Mouse (Mus musculus): ENCODE measurements at regions not wholly inside any gene's neighbourhood (a gene's known extent, or its start where the extent isn't known, plus 50 kb on each side); places are given as distances from the start of the nearest gene placed in this dataset.
A peak's percentile ranks its signal among the peaks of the same experiment; 100 is the strongest.

GRCm38 (mm10) chr12:58556060-58556459 is 287.0 kb upstream of the Clec14a start:
- ATAC-seq = no peak
- Histone ChIP-seq H3K4me2 (ENCODE audit: low read length) (no peak overlapping the region), H3K9me3 (ENCODE audit: control insufficient read depth, low read length) (no peaks in the 10 kb centered on the region), H3K36me3 (ENCODE audit: control insufficient read depth, insufficient read depth) (no peaks in the 10 kb centered on the region), H3K27me3 (replicated peaks; ENCODE audit: control insufficient read depth, insufficient read depth, low read length) (no peaks in the 10 kb centered on the region), H3K27ac (ENCODE audit: low read length) (no peak overlapping the region), H3K4me1 (replicated peaks; ENCODE audit: control insufficient read depth, insufficient read depth, low read length) (peaks cover 7% of the 10 kb centered on the region), H3K9ac (replicated peaks; ENCODE audit: low read depth, low read length) (no peak overlapping the region), H3K4me3 (replicated peaks; ENCODE audit: low read length) (no peak overlapping the region)
- WGBS = 79% methylated on average over 1 of the region's 1 CpGs

DNA sequence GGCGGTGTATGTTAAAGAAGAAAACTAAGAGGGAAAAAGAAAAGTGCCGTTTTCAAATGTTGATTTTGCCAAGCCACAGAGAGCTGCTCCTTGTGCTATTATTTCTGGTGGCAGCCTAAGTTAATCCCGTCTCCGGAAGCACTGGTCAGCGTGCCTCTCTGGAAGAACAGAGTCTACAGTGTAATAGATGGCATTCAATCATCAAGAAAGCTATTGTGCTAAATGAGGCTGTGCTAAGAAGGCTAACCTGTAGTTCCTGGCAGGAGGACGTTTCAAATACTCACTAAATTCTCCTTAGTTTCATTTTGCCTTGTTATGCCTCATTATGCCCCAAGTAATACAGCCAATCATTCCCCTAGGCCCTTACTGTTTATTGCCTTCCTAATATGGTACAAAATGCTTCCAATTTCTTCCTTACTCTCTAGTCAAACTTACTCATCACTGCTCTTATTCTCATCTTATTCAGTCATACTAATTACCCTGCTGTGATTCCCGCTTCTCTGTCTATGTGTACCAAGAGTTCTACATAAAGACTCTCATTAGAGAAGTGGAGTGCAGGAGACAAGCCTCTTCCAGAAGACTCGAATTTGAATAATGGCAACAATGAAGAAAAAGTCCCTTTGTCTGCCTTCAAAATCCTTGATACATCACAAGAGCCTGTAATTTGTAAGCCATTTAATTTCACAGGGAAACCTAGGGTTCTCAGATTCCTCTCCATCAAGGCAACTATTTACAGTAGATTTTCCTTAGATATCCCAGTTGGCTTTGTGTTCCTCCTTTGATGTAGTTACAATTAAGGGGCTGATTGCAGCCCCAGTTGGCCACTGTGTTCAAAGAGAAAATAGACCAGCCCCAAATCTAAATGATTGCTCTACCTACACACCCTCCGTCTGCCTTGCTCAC is 282.0 kb upstream of the Clec14a start:
- H3K9me3 ChIP-seq (ENCODE audit: control insufficient read depth, low read length) = no peaks in the 10 kb centered on the region
- no peaks in the 10 kb centered on the region for H3K36me3 ChIP-seq (ENCODE audit: control insufficient read depth, insufficient read depth)
- peak; percentile 79 for ATAC-seq
- H3K4me2 ChIP-seq (ENCODE audit: low read length) = no peak overlapping the region
- H3K27me3 ChIP-seq (replicated peaks; ENCODE audit: control insufficient read depth, insufficient read depth, low read length) = no peaks in the 10 kb centered on the region
- 7% methylated on average over 9 of the region's 9 CpGs for WGBS
- H3K4me3 ChIP-seq (replicated peaks; ENCODE audit: low read length) = no peak overlapping the region
- H3K9ac ChIP-seq (replicated peaks; ENCODE audit: low read depth, low read length) = no peak overlapping the region
- no peak overlapping the region; the same call in 1 of the 2 replicates for H3K27ac ChIP-seq (ENCODE audit: low read length)
- H3K4me1 ChIP-seq (replicated peaks; ENCODE audit: control insufficient read depth, insufficient read depth, low read length) = peaks cover 6% of the 10 kb centered on the region

DNA sequence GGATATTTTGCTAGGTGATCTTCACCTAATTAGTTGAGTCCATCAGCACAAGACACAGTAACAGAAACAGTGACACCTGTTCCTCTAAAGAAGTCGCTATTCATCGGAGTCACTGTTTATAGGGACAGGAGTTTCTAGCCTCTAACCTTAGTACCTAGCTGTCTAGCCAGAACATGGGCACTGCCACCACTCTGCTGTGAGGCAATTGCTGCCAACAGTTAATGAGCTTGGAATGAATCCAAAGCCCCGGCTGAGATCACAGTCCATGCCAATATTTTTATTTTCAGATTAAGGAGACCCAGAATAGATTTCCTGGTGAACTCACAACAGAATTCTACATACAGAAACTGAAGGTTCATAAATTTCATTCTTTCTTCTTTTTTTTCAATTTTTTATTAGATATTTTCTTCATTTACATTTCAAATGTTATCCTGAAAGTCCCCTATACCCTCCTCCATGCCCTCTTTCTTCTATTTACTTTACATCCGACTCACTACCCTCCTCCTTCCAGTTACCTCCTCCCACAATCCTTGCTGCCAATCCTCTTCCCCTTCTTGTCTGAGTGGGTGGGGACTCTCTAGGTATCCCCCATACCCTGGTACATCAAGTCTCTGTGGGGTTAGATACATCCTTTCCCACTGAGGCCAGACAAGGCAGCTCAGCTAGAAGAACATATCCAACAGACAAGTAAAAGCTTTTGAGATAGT is 276.9 kb upstream of the Clec14a start:
- peak; percentile 90 for ATAC-seq
- Histone ChIP-seq H3K4me2 (ENCODE audit: low read length) (no peak overlapping the region), H3K36me3 (ENCODE audit: control insufficient read depth, insufficient read depth) (no peaks in the 10 kb centered on the region), H3K27me3 (replicated peaks; ENCODE audit: control insufficient read depth, insufficient read depth, low read length) (no peaks in the 10 kb centered on the region), H3K9me3 (ENCODE audit: control insufficient read depth, low read length) (no peaks in the 10 kb centered on the region), H3K4me1 (replicated peaks; ENCODE audit: control insufficient read depth, insufficient read depth, low read length) (0 out of 2 replicates have a peak, but pooled peaks cover 4% of the 10 kb centered on the region), H3K27ac (ENCODE audit: low read length) (no peak overlapping the region), H3K9ac (replicated peaks; ENCODE audit: low read depth, low read length) (no peak overlapping the region), H3K4me3 (replicated peaks; ENCODE audit: low read length) (no peak overlapping the region)
- 17% methylated on average over 4 of the region's 4 CpGs for WGBS

DNA sequence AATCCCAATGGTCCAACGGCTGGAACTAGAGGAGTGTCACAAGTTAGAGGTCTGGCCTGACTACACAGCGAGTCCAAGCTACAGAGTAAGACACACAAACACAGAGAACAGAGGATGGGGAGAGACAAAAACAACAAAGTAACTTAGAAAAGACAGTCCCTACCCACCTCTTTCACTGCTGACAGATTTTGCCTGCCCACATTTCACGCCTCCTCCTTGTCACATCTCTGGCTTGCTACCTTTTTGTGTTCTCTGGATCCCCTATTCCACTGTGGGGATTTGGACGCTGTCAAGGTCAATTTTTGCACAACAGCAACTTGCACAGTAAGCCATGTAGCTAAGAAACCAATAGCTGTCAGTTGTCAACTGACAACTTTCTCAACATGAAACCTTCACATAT is 275.8 kb upstream of the Clec14a start:
- H3K4me3 ChIP-seq (replicated peaks; ENCODE audit: low read length) = no peak overlapping the region
- H3K27ac ChIP-seq (ENCODE audit: low read length) = no peak overlapping the region
- no peaks in the 10 kb centered on the region for H3K27me3 ChIP-seq (replicated peaks; ENCODE audit: control insufficient read depth, insufficient read depth, low read length)
- no peak overlapping the region for H3K4me2 ChIP-seq (ENCODE audit: low read length)
- 0 out of 2 replicates have a peak, but pooled peaks cover 2% of the 10 kb centered on the region for H3K4me1 ChIP-seq (replicated peaks; ENCODE audit: control insufficient read depth, insufficient read depth, low read length)
- no peaks in the 10 kb centered on the region for H3K9me3 ChIP-seq (ENCODE audit: control insufficient read depth, low read length)
- ATAC-seq = no peak
- no peaks in the 10 kb centered on the region for H3K36me3 ChIP-seq (ENCODE audit: control insufficient read depth, insufficient read depth)
- no peak overlapping the region for H3K9ac ChIP-seq (replicated peaks; ENCODE audit: low read depth, low read length)
- 68% methylated on average over 4 of the region's 4 CpGs for WGBS

DNA sequence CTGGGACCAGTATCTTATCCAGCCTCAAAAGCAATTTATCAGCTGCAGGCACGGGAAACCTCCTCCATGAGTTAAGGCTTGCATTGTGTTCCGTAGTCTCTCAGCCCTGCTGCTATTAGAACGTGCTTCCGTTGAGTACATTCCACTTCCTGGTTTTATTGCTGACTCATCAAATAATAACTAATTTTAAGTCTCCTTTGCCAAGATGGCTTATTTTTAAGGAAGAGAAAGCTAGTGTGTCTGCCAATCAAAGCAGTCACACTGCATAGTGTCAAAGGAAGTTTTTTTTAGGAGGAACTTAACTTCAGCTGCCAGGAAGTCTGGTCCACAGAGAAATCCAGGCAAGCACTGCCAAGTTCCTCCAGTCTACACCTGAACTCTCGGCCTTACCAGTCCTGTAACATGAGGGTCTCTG is 269.2 kb upstream of the Clec14a start:
- Histone ChIP-seq H3K36me3 (ENCODE audit: control insufficient read depth, insufficient read depth) (no peaks in the 10 kb centered on the region), H3K27ac (ENCODE audit: low read length) (no peak overlapping the region), H3K4me3 (replicated peaks; ENCODE audit: low read length) (no peak overlapping the region), H3K27me3 (replicated peaks; ENCODE audit: control insufficient read depth, insufficient read depth, low read length) (no peaks in the 10 kb centered on the region), H3K4me1 (replicated peaks; ENCODE audit: control insufficient read depth, insufficient read depth, low read length) (no peaks in the 10 kb centered on the region), H3K9ac (replicated peaks; ENCODE audit: low read depth, low read length) (no peak overlapping the region), H3K9me3 (ENCODE audit: control insufficient read depth, low read length) (no peaks in the 10 kb centered on the region), H3K4me2 (ENCODE audit: low read length) (no peak overlapping the region)
- 63% methylated on average over 5 of the region's 5 CpGs for WGBS
- no peak for ATAC-seq

DNA sequence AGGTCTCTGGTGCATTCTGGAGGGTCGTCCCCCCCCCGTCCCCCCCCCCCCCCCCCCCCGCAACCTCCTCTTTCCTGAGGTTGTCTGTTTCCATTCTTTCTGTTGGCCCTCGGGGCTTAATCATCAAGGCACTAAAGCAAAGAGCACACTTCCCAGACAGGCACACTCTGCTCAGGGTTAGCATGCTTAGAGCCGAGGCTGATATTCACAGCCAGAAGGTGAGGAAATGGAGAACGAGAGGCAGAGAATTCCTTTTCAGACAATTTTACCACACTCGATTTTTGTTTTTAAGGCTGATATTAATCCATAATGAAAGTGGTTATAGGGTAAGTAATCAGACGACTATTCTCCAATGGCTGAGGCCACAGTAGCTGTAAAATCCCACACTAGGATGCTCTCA is 268.7 kb upstream of the Clec14a start:
- Histone ChIP-seq H3K27ac (ENCODE audit: low read length) (no peak overlapping the region), H3K27me3 (replicated peaks; ENCODE audit: control insufficient read depth, insufficient read depth, low read length) (no peaks in the 10 kb centered on the region), H3K4me1 (replicated peaks; ENCODE audit: control insufficient read depth, insufficient read depth, low read length) (no peaks in the 10 kb centered on the region), H3K4me3 (replicated peaks; ENCODE audit: low read length) (no peak overlapping the region), H3K4me2 (ENCODE audit: low read length) (no peak overlapping the region), H3K9ac (replicated peaks; ENCODE audit: low read depth, low read length) (no peak overlapping the region), H3K9me3 (ENCODE audit: control insufficient read depth, low read length) (no peaks in the 10 kb centered on the region), H3K36me3 (ENCODE audit: control insufficient read depth, insufficient read depth) (no peaks in the 10 kb centered on the region)
- 71% methylated on average over 7 of the region's 8 CpGs for WGBS
- no peak for ATAC-seq

- peak; percentile 47 for ATAC-seq
- Histone ChIP-seq H3K27ac (ENCODE audit: low read length) (no peak overlapping the region), H3K9ac (replicated peaks; ENCODE audit: low read depth, low read length) (no peak overlapping the region), H3K36me3 (ENCODE audit: control insufficient read depth, insufficient read depth) (no peaks in the 10 kb centered on the region), H3K4me2 (ENCODE audit: low read length) (no peak overlapping the region), H3K27me3 (replicated peaks; ENCODE audit: control insufficient read depth, insufficient read depth, low read length) (no peaks in the 10 kb centered on the region), H3K9me3 (ENCODE audit: control insufficient read depth, low read length) (no peaks in the 10 kb centered on the region), H3K4me1 (replicated peaks; ENCODE audit: control insufficient read depth, insufficient read depth, low read length) (no peaks in the 10 kb centered on the region), H3K4me3 (replicated peaks; ENCODE audit: low read length) (no peak overlapping the region)
- WGBS = 32% methylated on average over 7 of the region's 7 CpGs
These were observed 267.4 kb upstream of the Clec14a start for GRCm38 (mm10) chr12:58536381-58536992.

GRCm38 (mm10) chr12:58530306-58530705 is 261.2 kb upstream of the Clec14a start:
- Histone ChIP-seq H3K9ac (replicated peaks; ENCODE audit: low read depth, low read length) (no peak overlapping the region), H3K27me3 (replicated peaks; ENCODE audit: control insufficient read depth, insufficient read depth, low read length) (no peaks in the 10 kb centered on the region), H3K4me2 (ENCODE audit: low read length) (no peak overlapping the region), H3K4me3 (replicated peaks; ENCODE audit: low read length) (no peak overlapping the region), H3K9me3 (ENCODE audit: control insufficient read depth, low read length) (no peaks in the 10 kb centered on the region), H3K27ac (ENCODE audit: low read length) (no peak overlapping the region), H3K36me3 (ENCODE audit: control insufficient read depth, insufficient read depth) (no peaks in the 10 kb centered on the region), H3K4me1 (replicated peaks; ENCODE audit: control insufficient read depth, insufficient read depth, low read length) (0 out of 2 replicates have a peak, but pooled peaks cover 3% of the 10 kb centered on the region)
- no peak for ATAC-seq
- 42% methylated on average over 3 of the region's 3 CpGs for WGBS

DNA sequence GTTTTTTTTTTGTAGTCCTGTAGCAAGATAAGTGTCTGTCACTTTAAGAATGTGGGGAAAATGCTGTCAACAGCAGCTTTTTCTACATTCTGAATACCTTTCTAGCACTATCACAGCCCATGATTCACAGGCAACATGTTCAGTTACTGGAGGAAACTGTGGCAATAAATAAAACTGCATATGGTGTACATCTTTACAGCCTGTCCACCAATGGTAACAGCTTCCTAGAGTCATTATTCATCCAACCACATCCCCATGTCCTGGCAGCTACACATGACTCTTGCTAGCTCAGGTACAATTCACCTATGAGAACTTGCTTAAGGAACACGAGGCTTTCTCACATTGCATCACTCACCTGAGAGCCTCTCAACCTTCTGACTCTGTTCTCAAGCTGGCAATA is 247.7 kb upstream of the Clec14a start:
- H3K4me1 ChIP-seq (replicated peaks; ENCODE audit: control insufficient read depth, insufficient read depth, low read length) = peaks cover 3% of the 10 kb centered on the region
- no peaks in the 10 kb centered on the region for H3K36me3 ChIP-seq (ENCODE audit: control insufficient read depth, insufficient read depth)
- WGBS = 67% methylated on average over 1 of the region's 1 CpGs

More for the DNA sequence above, 247.7 kb upstream of the Clec14a start:
- H3K27me3 ChIP-seq (replicated peaks; ENCODE audit: control insufficient read depth, insufficient read depth, low read length) = no peaks in the 10 kb centered on the region
- H3K27ac ChIP-seq (ENCODE audit: low read length) = no peak overlapping the region
- H3K9me3 ChIP-seq (ENCODE audit: control insufficient read depth, low read length) = no peaks in the 10 kb centered on the region
- no peak overlapping the region for H3K9ac ChIP-seq (replicated peaks; ENCODE audit: low read depth, low read length)
- H3K4me3 ChIP-seq (replicated peaks; ENCODE audit: low read length) = no peak overlapping the region
- no peak for ATAC-seq
- no peak overlapping the region for H3K4me2 ChIP-seq (ENCODE audit: low read length)
